Mouse (Mus musculus) layer of hippocampus, postnatal 36 days (tissue): ENCODE results near the gene Nlgn1. TPM values are rescaled to one million over a fixed set of nuclear protein-coding genes. Genes with fewer than 3 reads are reported as not detected.

Experiments used
- DNase-seq, 2 experiments: peaks; one replicate each; pipeline ENCODE4 v3.0.0; 2022
- total RNA-seq, 2 experiments: library from RNA; stranded (reverse); gene quantifications; 2 replicates each; pipeline ENCODE4 v1.2.3; 2021

Nlgn1 gene
- total RNA-seq, 2 experiments from 2014 or later, result 104 to 107 TPM

- DNase-seq, result peak in 1 of 2 experiments; percentile 9
Measured at GRCm38 (mm10) chr3:25807559-25807958, 524.7 kb downstream of the Nlgn1 start.

- no peak for DNase-seq
Measured at GRCm38 (mm10) chr3:25781651-25782050, 550.6 kb downstream of the Nlgn1 start.

- DNase-seq, result no peak
Measured at GRCm38 (mm10) chr3:25775437-25775836, 556.8 kb downstream of the Nlgn1 start.

GRCm38 (mm10) chr3:25773908-25774307 is 558.4 kb downstream of the Nlgn1 start:
- peak; percentile 18 to 49 for DNase-seq

GRCm38 (mm10) chr3:25773467-25773866 is 558.8 kb downstream of the Nlgn1 start:
- no peak for DNase-seq

GRCm38 (mm10) chr3:25763689-25764088 is 568.6 kb downstream of the Nlgn1 start:
- DNase-seq, result no peak

- no peak for DNase-seq
Measured at GRCm38 (mm10) chr3:25757813-25758212, 574.4 kb downstream of the Nlgn1 start.

GRCm38 (mm10) chr3:25724111-25724510 is 608.1 kb downstream of the Nlgn1 start:
- no peak for DNase-seq

- DNase-seq, result no peak
Measured at GRCm38 (mm10) chr3:25721464-25721863, 610.8 kb downstream of the Nlgn1 start.

- DNase-seq, result no peak
Measured at GRCm38 (mm10) chr3:25707380-25707779, 624.9 kb downstream of the Nlgn1 start.

- DNase-seq, result no peak
Measured at GRCm38 (mm10) chr3:25697231-25697630, 635.0 kb downstream of the Nlgn1 start.

GRCm38 (mm10) chr3:25688789-25689464 is 643.3 kb downstream of the Nlgn1 start:
- no peak for DNase-seq

- DNase-seq, result no peak
Measured at GRCm38 (mm10) chr3:25683696-25684095, 648.6 kb downstream of the Nlgn1 start.

- DNase-seq, result peak; percentile 55 to 57
Measured at GRCm38 (mm10) chr3:25679373-25679772, 652.9 kb downstream of the Nlgn1 start.

- no peak for DNase-seq
Measured at GRCm38 (mm10) chr3:25675888-25676287, 656.4 kb downstream of the Nlgn1 start.

GRCm38 (mm10) chr3:25675069-25675468 is 657.2 kb downstream of the Nlgn1 start:
- no peak for DNase-seq

GRCm38 (mm10) chr3:25673408-25673807 is 658.9 kb downstream of the Nlgn1 start:
- no peak for DNase-seq

GRCm38 (mm10) chr3:25672779-25673178 is 659.5 kb downstream of the Nlgn1 start:
- DNase-seq, result no peak

GRCm38 (mm10) chr3:25663464-25663863 is 668.8 kb downstream of the Nlgn1 start:
- no peak for DNase-seq

- DNase-seq, result no peak
Measured at GRCm38 (mm10) chr3:25660285-25660684, 672.0 kb downstream of the Nlgn1 start.

GRCm38 (mm10) chr3:25658006-25658405 is 674.3 kb downstream of the Nlgn1 start:
- no peak for DNase-seq

GRCm38 (mm10) chr3:25657074-25657473 is 675.2 kb downstream of the Nlgn1 start:
- peak; percentile 43 to 50 for DNase-seq

GRCm38 (mm10) chr3:25653010-25653409 is 679.2 kb downstream of the Nlgn1 start:
- peak in 1 of 2 experiments; percentile 15 for DNase-seq

GRCm38 (mm10) chr3:25645895-25646691 is 686.2 kb downstream of the Nlgn1 start:
- no peak for DNase-seq
